Mouse (Mus musculus): ENCODE data around the gene Wfdc10. TPM values are rescaled to one million over a fixed set of nuclear protein-coding genes. Genes with fewer than 3 reads are reported as not detected.

Gene Wfdc10
- polyA plus RNA-seq, 1 experiment from 2014 or later: not detected

Other genes with a start within 250 kb of the Wfdc10 start
- 15.3 and 15.9 TPM in 2 replicates for gene Sdc4, start 212.2 kb upstream of the Wfdc10 start, polyA plus RNA-seq (2014; fragmentation: Nextera tagmentation; extraction: Ambion mirVana)
- 63.4 and 71.2 TPM in 2 replicates for gene Sys1, start 199.1 kb upstream of the Wfdc10 start, polyA plus RNA-seq (2014; fragmentation: Nextera tagmentation; extraction: Ambion mirVana)
- 3.2 and 7.3 TPM in 2 replicates for gene Gm20458, start 195.1 kb upstream of the Wfdc10 start, polyA plus RNA-seq (2014; fragmentation: Nextera tagmentation; extraction: Ambion mirVana)
- not detected in 2 replicates for gene Trp53tg5, start 182.3 kb upstream of the Wfdc10 start, polyA plus RNA-seq (2014; fragmentation: Nextera tagmentation; extraction: Ambion mirVana)
- gene Dbndd2, start 169.9 kb upstream of the Wfdc10 start, polyA plus RNA-seq (2014; fragmentation: Nextera tagmentation; extraction: Ambion mirVana): 3.4 and 3.6 TPM in 2 replicates
- 51.3 and 60.3 TPM in 2 replicates for gene Pigt, start 158.5 kb upstream of the Wfdc10 start, polyA plus RNA-seq (2014; fragmentation: Nextera tagmentation; extraction: Ambion mirVana)
- gene Wfdc2, start 93.6 kb upstream of the Wfdc10 start, polyA plus RNA-seq (2014; fragmentation: Nextera tagmentation; extraction: Ambion mirVana): 35.1 and 44.4 TPM in 2 replicates
- gene Spint3, start 82.6 kb upstream of the Wfdc10 start, polyA plus RNA-seq (2014; fragmentation: Nextera tagmentation; extraction: Ambion mirVana): not detected in 2 replicates
- not detected in 2 replicates for gene Wfdc6a, start 70.6 kb upstream of the Wfdc10 start, polyA plus RNA-seq (2014; fragmentation: Nextera tagmentation; extraction: Ambion mirVana)
- gene Eppin, start 62.5 kb upstream of the Wfdc10 start, polyA plus RNA-seq (2014; fragmentation: Nextera tagmentation; extraction: Ambion mirVana): not detected in 2 replicates
- gene Wfdc6b, start 42.5 kb upstream of the Wfdc10 start, polyA plus RNA-seq (2014; fragmentation: Nextera tagmentation; extraction: Ambion mirVana): not detected in 2 replicates
- gene Wfdc8, start 42.4 kb upstream of the Wfdc10 start, polyA plus RNA-seq (2014; fragmentation: Nextera tagmentation; extraction: Ambion mirVana): not detected in 2 replicates
- gene Wfdc16, start 17.2 kb upstream of the Wfdc10 start, polyA plus RNA-seq (2014; fragmentation: Nextera tagmentation; extraction: Ambion mirVana): not detected in 2 replicates
- not detected in 2 replicates for gene Wfdc9, start 537 bp downstream of the Wfdc10 start, polyA plus RNA-seq (2014; fragmentation: Nextera tagmentation; extraction: Ambion mirVana)
- gene Wfdc11, start 18.0 kb downstream of the Wfdc10 start, polyA plus RNA-seq (2014; fragmentation: Nextera tagmentation; extraction: Ambion mirVana): not detected in 2 replicates
- gene Wfdc13, start 29.1 kb downstream of the Wfdc10 start, polyA plus RNA-seq (2014; fragmentation: Nextera tagmentation; extraction: Ambion mirVana): not detected in 2 replicates
- not detected in 2 replicates for gene Spint4, start 42.5 kb downstream of the Wfdc10 start, polyA plus RNA-seq (2014; fragmentation: Nextera tagmentation; extraction: Ambion mirVana)
- not detected in 2 replicates for gene Spint5, start 59.3 kb downstream of the Wfdc10 start, polyA plus RNA-seq (2014; fragmentation: Nextera tagmentation; extraction: Ambion mirVana)
- gene Wfdc3, start 89.9 kb downstream of the Wfdc10 start, polyA plus RNA-seq (2014; fragmentation: Nextera tagmentation; extraction: Ambion mirVana): 0.71 and 0.91 TPM in 2 replicates
- gene Dnttip1, start 89.9 kb downstream of the Wfdc10 start, polyA plus RNA-seq (2014; fragmentation: Nextera tagmentation; extraction: Ambion mirVana): 80.3 and 80.4 TPM in 2 replicates
- 677 and 686 TPM in 2 replicates for gene Ube2c, start 113.9 kb downstream of the Wfdc10 start, polyA plus RNA-seq (2014; fragmentation: Nextera tagmentation; extraction: Ambion mirVana)
- gene Tnnc2, start 123.9 kb downstream of the Wfdc10 start, polyA plus RNA-seq (2014; fragmentation: Nextera tagmentation; extraction: Ambion mirVana): not detected in 2 replicates
- 13.1 and 13.2 TPM in 2 replicates for gene Snx21, start 129.8 kb downstream of the Wfdc10 start, polyA plus RNA-seq (2014; fragmentation: Nextera tagmentation; extraction: Ambion mirVana)
- 14.1 and 15.0 TPM in 2 replicates for gene Acot8, start 148.8 kb downstream of the Wfdc10 start, polyA plus RNA-seq (2014; fragmentation: Nextera tagmentation; extraction: Ambion mirVana)
- 10.1 and 10.2 TPM in 2 replicates for gene Zswim3, start 149.1 kb downstream of the Wfdc10 start, polyA plus RNA-seq (2014; fragmentation: Nextera tagmentation; extraction: Ambion mirVana)
- 26.4 and 29.9 TPM in 2 replicates for gene Zswim1, start 166.6 kb downstream of the Wfdc10 start, polyA plus RNA-seq (2014; fragmentation: Nextera tagmentation; extraction: Ambion mirVana)
- not detected in 2 replicates for gene Spata25, start 172.5 kb downstream of the Wfdc10 start, polyA plus RNA-seq (2014; fragmentation: Nextera tagmentation; extraction: Ambion mirVana)
- 82.4 and 83.3 TPM in 2 replicates for gene Ctsa, start 176.8 kb downstream of the Wfdc10 start, polyA plus RNA-seq (2014; fragmentation: Nextera tagmentation; extraction: Ambion mirVana)
- 3.2 and 4.5 TPM in 2 replicates for gene Neurl2, start 177.4 kb downstream of the Wfdc10 start, polyA plus RNA-seq (2014; fragmentation: Nextera tagmentation; extraction: Ambion mirVana)
- 43.2 and 50.1 TPM in 2 replicates for gene Pltp, start 201.7 kb downstream of the Wfdc10 start, polyA plus RNA-seq (2014; fragmentation: Nextera tagmentation; extraction: Ambion mirVana)
- 81.9 and 84.5 TPM in 2 replicates for gene Pcif1, start 223.3 kb downstream of the Wfdc10 start, polyA plus RNA-seq (2014; fragmentation: Nextera tagmentation; extraction: Ambion mirVana)

Measured in forebrain, embryonic 11.5 days (tissue).